Mouse (Mus musculus) kidney, postnatal 0 days (tissue): ENCODE measurements around the gene Npas3. TPM values are rescaled to one million over a fixed set of nuclear protein-coding genes. Genes with fewer than 3 reads are reported as not detected.

Experiments
- ATAC-seq: fragments of 200-750 bp; cut with Nextera tagmentation; replicated peaks from 2 replicates; pipeline ENCODE4 v1.8.0; 2017; ENCODE audit warnings: low read depth, moderate number of reproducible peaks, moderate TSS enrichment, moderate library complexity; ENCODE audit not compliant: low FRiP score
- DNase-seq: peaks from one replicate; pipeline ENCODE4 v3.0.0-alpha.2; 2016; ENCODE audit warnings: low spot score
- H3K27ac ChIP-seq: fragments of 300-500 bp; sonication (generic); 2 replicates; pipeline ENCODE4 v1.5.1; 2014; ENCODE audit warnings: mild to moderate bottlenecking
- H3K27me3 ChIP-seq: fragments of 300-500 bp; sonication (generic); 2 replicates; pipeline ENCODE4 v1.6.1; 2014; ENCODE audit warnings: low read length, mixed read lengths; ENCODE audit not compliant: insufficient read depth
- H3K36me3 ChIP-seq: fragments of 300-500 bp; sonication (generic); 2 replicates; pipeline ENCODE4 v1.6.1; 2014; ENCODE audit warnings: low read length, mixed read lengths; ENCODE audit not compliant: insufficient read depth
- H3K4me1 ChIP-seq: fragments of 300-500 bp; sonication (generic); replicated peaks from 2 replicates; pipeline ENCODE4 v1.6.1; 2014; ENCODE audit warnings: antibody characterized with exemption, low read length, mixed read lengths; ENCODE audit not compliant: insufficient read depth
- H3K4me2 ChIP-seq: fragments of 300-500 bp; sonication (generic); 2 replicates; pipeline ENCODE4 v1.6.1; 2014; ENCODE audit warnings: mild to moderate bottlenecking, low read length, moderate library complexity, mixed read lengths
- H3K4me3 ChIP-seq: fragments of 300-500 bp; sonication (generic); replicated peaks from 2 replicates; pipeline ENCODE4 v1.5.1; 2014; ENCODE audit warnings: low read depth, low read length
- H3K9ac ChIP-seq: fragments of 300-500 bp; sonication (generic); 2 replicates; pipeline ENCODE4 v1.6.1; 2014; ENCODE audit warnings: low read depth, low read length
- H3K9me3 ChIP-seq: fragments of 300-500 bp; sonication (generic); replicated peaks from 2 replicates; pipeline ENCODE4 v1.6.1; 2016; ENCODE audit warnings: low read length, inconsistent platforms, mixed read lengths
- CTCF ChIP-seq: IDR thresholded peaks from 2 replicates; pipeline ENCODE4 v1.5.1; 2016; ENCODE audit warnings: antibody characterized with exemption, low read depth, mild to moderate bottlenecking, moderate library complexity
- WGBS: fragments of 180-500 bp; shearing (Covaris S2); extraction: QIAGEN DNeasy Blood & Tissue Kit; methylation state at CpG from one replicate; pipeline ENCODE4 v1.1.7; 2014; 5-methylcytosine and 5-hydroxymethylcytosine counted together
- polyA plus RNA-seq: library from polyadenylated mRNA; unstranded; fragments of >200 nt; fragmentation: Nextera tagmentation; extraction: Ambion mirVana; gene quantifications from 2 replicates; pipeline ENCODE4 v1.2.1, GENCODE M21; 2015

Gene Npas3
- polyA plus RNA-seq, 1 experiment from 2014 or later, result 1.2 TPM

DNA sequence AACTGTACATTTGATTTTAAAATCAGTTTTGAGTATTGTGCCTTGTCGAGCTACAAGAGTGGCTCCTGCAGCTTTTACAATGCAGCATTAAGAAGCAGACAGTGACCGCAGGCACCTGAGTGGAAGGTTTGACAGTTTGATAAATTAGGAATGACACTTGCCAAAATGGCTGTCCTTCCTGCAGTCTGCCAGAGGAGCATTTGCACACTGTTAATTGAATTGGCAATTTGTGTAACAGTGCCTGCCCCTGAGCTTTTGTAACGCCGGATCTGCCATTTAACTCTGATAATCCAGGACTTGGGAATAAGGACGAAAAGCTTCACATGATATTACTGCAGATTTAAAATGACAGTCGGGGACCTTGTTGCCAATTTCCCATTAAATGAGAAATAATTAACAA lies 357.2 kb downstream of the Npas3 start:
- Histone ChIP-seq H3K36me3 (no peaks in the 10 kb centered on the region), H3K27ac (no peak overlapping the region), H3K9ac (no peak overlapping the region), H3K4me3 (no peak overlapping the region), H3K9me3 (no peaks in the 10 kb centered on the region), H3K4me1 (no peaks in the 10 kb centered on the region), H3K27me3 (no peaks in the 10 kb centered on the region), H3K4me2 (no peak overlapping the region)
- no peak for TF ChIP-seq CTCF
- WGBS, result 80% methylated on average over 6 of the region's 6 CpGs
- ATAC-seq (no peak), DNase-seq (no peak)

DNA sequence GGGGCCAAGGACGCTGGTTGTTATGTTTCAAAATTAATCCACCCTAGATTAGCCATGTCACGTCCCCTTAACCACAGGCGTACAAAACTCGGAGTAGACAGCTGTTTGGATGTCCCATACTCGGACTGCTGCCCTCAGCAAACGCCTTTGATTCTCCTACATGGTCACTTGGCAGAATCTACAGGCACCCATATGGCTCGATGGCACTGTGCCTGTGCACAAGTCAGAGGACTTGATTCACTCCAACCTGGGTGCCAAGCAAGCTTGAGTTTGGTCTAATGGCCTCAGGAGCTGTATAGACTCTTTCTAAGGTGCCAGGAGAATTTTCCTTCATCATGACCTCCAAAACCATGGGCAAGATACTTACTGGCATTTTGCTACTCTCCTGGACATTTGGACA lies 363.6 kb downstream of the Npas3 start:
- Histone ChIP-seq H3K27me3 (no peaks in the 10 kb centered on the region), H3K36me3 (no peaks in the 10 kb centered on the region), H3K9me3 (no peaks in the 10 kb centered on the region), H3K4me3 (no peak overlapping the region), H3K4me2 (no peak overlapping the region), H3K9ac (no peak overlapping the region), H3K27ac (no peak overlapping the region), H3K4me1 (no peaks in the 10 kb centered on the region)
- WGBS, result 93% methylated on average over 7 of the region's 7 CpGs
- ATAC-seq (no peak), DNase-seq (no peak)
- no peak for TF ChIP-seq CTCF

DNA sequence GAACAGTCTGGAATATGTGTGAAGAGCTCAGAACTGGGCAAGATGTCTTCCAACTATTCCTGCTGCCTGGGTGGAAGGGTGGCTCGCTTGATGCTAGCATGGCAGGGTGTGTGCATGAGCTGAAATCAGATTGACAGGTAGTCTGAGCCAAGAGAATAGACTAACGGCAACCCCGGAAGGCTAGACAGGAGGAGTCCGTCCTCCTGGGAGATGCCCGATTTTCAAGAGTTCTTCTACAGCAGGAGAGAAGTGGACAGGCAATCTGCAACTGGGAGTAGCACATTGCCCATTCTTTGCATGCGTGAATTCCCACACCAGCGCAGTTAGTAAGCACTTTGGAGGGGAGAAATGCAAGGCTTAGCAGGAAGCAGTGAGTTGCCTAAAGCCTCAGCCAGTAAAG lies 372.8 kb downstream of the Npas3 start:
- H3K9me3 ChIP-seq, result no peaks in the 10 kb centered on the region
- H3K27me3 ChIP-seq, result no peaks in the 10 kb centered on the region
- DNase-seq (no peak), ATAC-seq (no peak)
- 83% methylated on average over 7 of the region's 7 CpGs for WGBS
- H3K9ac ChIP-seq, result no peak overlapping the region
- no peaks in the 10 kb centered on the region for H3K36me3 ChIP-seq
- no peak overlapping the region for H3K27ac ChIP-seq
- no peak overlapping the region for H3K4me2 ChIP-seq
- no peaks in the 10 kb centered on the region for H3K4me1 ChIP-seq
- H3K4me3 ChIP-seq, result no peak overlapping the region
- TF ChIP-seq CTCF, result no peak

DNA sequence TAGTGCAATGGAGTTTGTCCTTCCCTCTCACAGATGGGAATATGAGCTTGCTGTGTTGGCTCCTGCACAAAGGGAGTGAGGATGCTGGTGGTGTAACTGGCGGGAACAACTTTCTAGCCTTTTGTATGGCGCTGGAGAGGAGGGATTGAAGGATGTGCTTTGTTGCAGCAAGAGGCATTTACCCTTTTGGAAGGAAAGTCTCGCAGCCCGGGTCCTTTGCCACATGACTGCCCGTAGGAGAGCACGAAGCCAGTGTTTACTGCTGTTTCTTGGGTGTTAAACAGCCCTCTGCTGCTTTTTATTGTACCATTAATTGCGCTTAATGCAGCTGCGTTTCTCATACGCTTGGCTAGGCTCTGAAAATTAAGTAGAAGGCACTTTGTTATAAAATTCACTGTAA lies 375.3 kb downstream of the Npas3 start:
- 16% methylated on average over 9 of the region's 9 CpGs for WGBS
- H3K27ac ChIP-seq, result no peak overlapping the region
- H3K9ac ChIP-seq, result no peak overlapping the region
- 0 out of 2 replicates have a peak overlapping the region, but pooled peaks have one; percentile 15 for H3K4me2 ChIP-seq
- H3K4me1 ChIP-seq, result no peaks in the 10 kb centered on the region
- DNase-seq (peak; percentile 13), ATAC-seq (no peak)
- H3K4me3 ChIP-seq, result no peak overlapping the region
- no peaks in the 10 kb centered on the region for H3K9me3 ChIP-seq
- no peaks in the 10 kb centered on the region for H3K27me3 ChIP-seq
- no peaks in the 10 kb centered on the region for H3K36me3 ChIP-seq
- TF ChIP-seq CTCF, result no peak

GRCm38 (mm10) chr12:53624379-53625021 lies 376.0 kb downstream of the Npas3 start:
- no peak for ATAC-seq
- peak; percentile 22 for DNase-seq
- Histone ChIP-seq H3K36me3 (no peaks in the 10 kb centered on the region), H3K9ac (no peak overlapping the region), H3K4me3 (no peak overlapping the region), H3K9me3 (no peaks in the 10 kb centered on the region), H3K4me1 (no peaks in the 10 kb centered on the region), H3K4me2 (peak overlapping the region; percentile 15; the same call in 1 of the 2 replicates), H3K27me3 (no peaks in the 10 kb centered on the region), H3K27ac (no peak overlapping the region)
- 21% methylated on average over 11 of the region's 11 CpGs for WGBS
- TF ChIP-seq CTCF, result no peak

DNA sequence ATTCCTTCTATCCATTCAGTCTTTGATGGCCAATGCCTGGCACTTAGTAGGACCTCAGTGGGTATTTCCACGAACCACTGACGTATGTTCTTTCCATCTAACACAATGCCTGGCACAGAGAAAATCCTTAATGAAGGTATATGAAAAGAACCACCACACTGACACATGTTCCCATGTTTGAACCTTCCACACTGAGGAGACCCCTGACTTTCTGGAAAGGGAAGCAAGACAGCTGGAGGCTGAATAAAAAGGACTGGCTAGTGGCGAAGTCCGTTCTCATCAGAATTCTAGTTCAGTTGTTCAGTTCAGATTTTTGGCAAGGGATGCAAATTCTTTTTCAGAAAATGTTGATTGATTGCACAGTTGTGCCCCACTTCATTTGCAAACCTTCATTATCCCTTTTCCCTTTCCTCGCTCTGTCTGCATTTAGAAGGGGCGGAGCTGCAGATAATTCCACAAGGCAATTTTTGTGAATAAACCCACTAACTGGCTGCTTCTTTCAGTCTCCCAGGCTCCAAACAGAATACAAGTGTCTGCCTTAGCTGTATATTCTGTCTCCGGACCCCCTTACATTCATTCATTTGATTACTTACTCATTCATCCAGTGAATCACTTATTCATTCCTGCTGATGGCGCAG lies 381.1 kb downstream of the Npas3 start:
- TF ChIP-seq CTCF, result no peak
- no peak for DNase-seq
- H3K9ac ChIP-seq, result no peak overlapping the region
- WGBS, result 88% methylated on average over 8 of the region's 8 CpGs
- no peaks in the 10 kb centered on the region for H3K4me1 ChIP-seq
- no peak overlapping the region for H3K4me2 ChIP-seq
- ATAC-seq, result no peak
- H3K27me3 ChIP-seq, result no peaks in the 10 kb centered on the region; the same call in 1 of the 2 replicates
- no peaks in the 10 kb centered on the region for H3K36me3 ChIP-seq
- H3K4me3 ChIP-seq, result no peak overlapping the region
- H3K9me3 ChIP-seq, result no peaks in the 10 kb centered on the region
- no peak overlapping the region for H3K27ac ChIP-seq

DNA sequence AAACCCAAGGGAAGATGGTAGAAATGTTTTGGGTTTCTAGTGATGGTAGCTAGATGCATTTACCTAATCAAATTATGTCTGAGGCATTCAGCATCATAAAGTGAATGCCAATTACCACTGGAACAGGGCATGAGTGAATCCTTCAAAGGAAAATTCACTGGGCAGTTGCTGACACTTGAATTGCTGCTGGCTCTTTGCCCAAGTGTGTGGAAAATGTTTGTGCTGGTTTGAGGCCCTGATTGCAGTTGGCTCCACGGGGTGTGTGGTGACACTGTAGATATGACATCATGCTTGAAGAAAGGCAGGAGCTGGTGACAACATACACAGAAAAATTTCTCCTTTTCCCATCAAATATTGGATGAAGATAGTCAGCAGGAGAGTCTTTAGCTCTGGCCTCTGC lies 382.1 kb downstream of the Npas3 start:
- no peaks in the 10 kb centered on the region for H3K4me1 ChIP-seq
- H3K27me3 ChIP-seq, result no peaks in the 10 kb centered on the region; the same call in 1 of the 2 replicates
- no peak overlapping the region for H3K27ac ChIP-seq
- H3K36me3 ChIP-seq, result no peaks in the 10 kb centered on the region
- WGBS, result 50% methylated on average over 1 of the region's 1 CpGs
- H3K4me2 ChIP-seq, result no peak overlapping the region
- H3K9me3 ChIP-seq, result no peaks in the 10 kb centered on the region
- DNase-seq, result no peak
- no peak overlapping the region for H3K9ac ChIP-seq
- no peak for ATAC-seq
- no peak overlapping the region for H3K4me3 ChIP-seq
- no peak for TF ChIP-seq CTCF
